Mouse (Mus musculus) bone marrow, adult 2 months (tissue): ENCODE measurements around the gene Plekhg5. TPM values are rescaled to one million over a fixed set of nuclear protein-coding genes. Genes with fewer than 3 reads are reported as not detected.

ENCODE experiments used
- H3K27ac ChIP-seq: fragments of 200-500 bp; 2 replicates; pipeline ENCODE4 v1.5.1; 2012; ENCODE audit warnings: low read depth, mild to moderate bottlenecking, control low read depth, inconsistent platforms, low read length; ENCODE audit not compliant: control insufficient read depth, poor library complexity, insufficient read depth
- H3K4me1 ChIP-seq: fragments of 200-500 bp; 2 replicates; pipeline ENCODE4 v1.6.1; 2011; ENCODE audit warnings: low read length; ENCODE audit not compliant: control insufficient read depth, insufficient read depth
- H3K4me3 ChIP-seq: fragments of 200-500 bp; replicated peaks from 2 replicates; pipeline ENCODE3; 2011; ENCODE audit warnings: mild to moderate bottlenecking, low read depth, low read length, control low read depth; ENCODE audit not compliant: control insufficient read depth
- CTCF ChIP-seq: fragments of 200-500 bp; IDR thresholded peaks from 2 replicates; pipeline ENCODE4 v1.5.1; 2011; ENCODE audit warnings: low read length, control low read depth; ENCODE audit not compliant: control insufficient read depth, insufficient read depth
- POLR2A ChIP-seq: fragments of 200-500 bp; IDR thresholded peaks from 2 replicates; pipeline ENCODE4 v1.6.1; 2011; ENCODE audit warnings: low read depth, mild to moderate bottlenecking, control low read depth, low read length, borderline replicate concordance; ENCODE audit not compliant: control insufficient read depth
- WGBS: fragments of 180-500 bp; shearing (Covaris S2); methylation state at CpG from one replicate; pipeline ENCODE4 v1.1.7; 2018; 5-methylcytosine and 5-hydroxymethylcytosine counted together
- polyA plus RNA-seq: library from polyadenylated mRNA; stranded (reverse); fragments of >200 nt; gene quantifications from 2 replicates; pipeline ENCODE4 v1.2.4, GENCODE M21; 2011; ENCODE audit warnings: low replicate concordance; ENCODE audit not compliant: missing spikeins, insufficient read depth, insufficient read length

Gene Plekhg5
- polyA plus RNA-seq, 1 experiment, result 6.6 TPM

DNA sequence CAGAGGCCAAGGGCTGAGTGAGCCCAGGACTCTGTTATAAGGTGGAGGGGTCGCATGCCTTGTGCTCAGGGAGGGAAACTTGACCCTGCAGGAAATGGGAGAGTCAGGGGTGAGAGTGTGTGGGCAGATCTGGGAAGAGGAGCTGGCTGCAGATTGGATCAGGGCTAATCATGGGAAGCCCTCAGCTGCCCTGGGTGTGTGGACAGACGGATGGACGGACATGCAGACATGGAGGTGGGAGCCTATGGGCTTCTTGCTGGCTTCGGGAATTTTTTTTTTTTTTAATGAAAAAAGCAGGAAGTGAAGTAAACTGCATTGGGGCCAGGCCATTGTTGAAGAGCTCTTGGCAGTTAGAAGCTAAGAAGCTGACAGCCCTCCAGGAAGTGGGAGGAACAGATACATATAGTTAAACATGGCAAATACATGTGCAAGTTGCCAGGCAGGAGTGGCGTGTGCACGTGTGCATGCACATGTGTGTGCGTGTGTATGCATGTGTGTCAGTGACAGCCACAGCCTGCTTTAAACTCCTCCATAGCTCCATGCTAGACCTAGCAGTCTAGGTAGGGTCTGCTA is 28.9 kb downstream of the Plekhg5 start:
- no peak overlapping the region for H3K4me3 ChIP-seq
- no peaks in the 10 kb centered on the region; the same call in none of the 2 replicates for H3K4me1 ChIP-seq
- 35% methylated on average over 7 of the region's 7 CpGs for WGBS
- H3K27ac ChIP-seq, result no peak overlapping the region
- TF ChIP-seq CTCF (no peak), POLR2A (no peak)

DNA sequence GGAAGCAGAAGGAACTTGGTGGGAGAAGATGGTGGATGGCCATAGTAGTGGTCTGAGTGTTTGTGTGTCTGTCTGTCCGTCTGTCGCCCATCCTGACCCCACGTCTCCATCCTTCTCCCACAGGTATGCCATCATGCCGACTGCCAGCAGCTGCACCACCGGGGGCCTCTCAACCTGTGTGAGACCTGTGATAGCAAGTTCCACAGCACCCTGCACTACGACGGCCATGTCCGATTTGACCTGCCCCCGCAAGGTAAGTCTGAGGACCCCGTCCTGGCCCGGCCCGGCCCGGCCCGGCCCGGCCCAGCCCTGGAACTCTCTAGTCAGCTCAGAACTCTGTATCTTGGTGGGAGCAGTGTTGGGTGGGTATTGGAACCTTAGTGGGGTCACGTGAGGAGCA is 29.6 kb downstream of the Plekhg5 start:
- Histone ChIP-seq H3K4me3 (no peak overlapping the region), H3K27ac (no peak overlapping the region), H3K4me1 (no peaks in the 10 kb centered on the region; the same call in 1 of the 2 replicates)
- TF ChIP-seq CTCF, result no peak
- TF ChIP-seq POLR2A, result no peak
- WGBS, result 90% methylated on average over 16 of the region's 16 CpGs

DNA sequence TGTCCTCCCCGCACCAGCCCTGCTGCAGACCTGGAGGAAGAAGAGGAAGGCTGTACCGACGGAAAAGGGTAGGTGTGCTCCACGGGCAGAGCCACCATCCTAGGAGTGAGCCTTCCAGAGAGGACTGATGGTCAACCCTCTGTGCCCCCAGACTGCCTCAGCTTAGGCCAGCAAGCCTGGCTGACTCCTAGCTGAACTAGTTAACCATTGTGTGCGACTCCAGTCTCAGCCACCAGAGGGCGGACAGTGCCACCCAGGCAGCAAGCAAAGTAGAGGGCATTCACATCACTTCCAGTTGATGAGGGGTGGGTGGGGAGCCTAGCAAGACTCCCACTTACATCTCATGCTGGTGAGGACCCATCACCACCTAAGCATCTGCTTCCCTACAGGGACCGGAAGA is 30.7 kb downstream of the Plekhg5 start:
- H3K27ac ChIP-seq, result no peak overlapping the region
- WGBS, result 54% methylated on average over 7 of the region's 7 CpGs
- TF ChIP-seq CTCF (peak; percentile 94), POLR2A (no peak)
- no peak overlapping the region for H3K4me3 ChIP-seq
- no peaks in the 10 kb centered on the region; the same call in none of the 2 replicates for H3K4me1 ChIP-seq

DNA sequence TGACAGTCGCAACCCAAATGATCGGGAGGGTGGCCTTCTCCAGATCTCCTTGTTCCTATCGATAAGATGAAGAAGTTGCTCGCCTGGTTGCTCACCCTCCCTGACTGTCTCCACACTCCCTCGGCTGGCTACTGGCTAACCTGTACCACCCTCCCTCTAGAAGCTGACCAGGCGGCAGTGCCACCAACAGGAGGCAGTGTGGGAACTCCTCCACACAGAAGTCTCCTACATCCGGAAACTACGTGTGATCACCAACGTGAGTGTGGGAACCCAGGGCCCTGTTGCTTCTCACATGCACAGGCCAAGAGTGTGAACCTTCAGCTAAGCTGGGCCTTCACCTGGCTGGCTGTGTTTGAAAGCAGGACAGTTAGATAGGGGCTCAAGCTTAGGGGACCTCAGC is 34.4 kb downstream of the Plekhg5 start:
- no peak overlapping the region for H3K27ac ChIP-seq
- 89% methylated on average over 9 of the region's 9 CpGs for WGBS
- H3K4me1 ChIP-seq, result no peaks in the 10 kb centered on the region; the same call in none of the 2 replicates
- H3K4me3 ChIP-seq, result no peak overlapping the region
- no peak for TF ChIP-seq CTCF
- no peak for TF ChIP-seq POLR2A

DNA sequence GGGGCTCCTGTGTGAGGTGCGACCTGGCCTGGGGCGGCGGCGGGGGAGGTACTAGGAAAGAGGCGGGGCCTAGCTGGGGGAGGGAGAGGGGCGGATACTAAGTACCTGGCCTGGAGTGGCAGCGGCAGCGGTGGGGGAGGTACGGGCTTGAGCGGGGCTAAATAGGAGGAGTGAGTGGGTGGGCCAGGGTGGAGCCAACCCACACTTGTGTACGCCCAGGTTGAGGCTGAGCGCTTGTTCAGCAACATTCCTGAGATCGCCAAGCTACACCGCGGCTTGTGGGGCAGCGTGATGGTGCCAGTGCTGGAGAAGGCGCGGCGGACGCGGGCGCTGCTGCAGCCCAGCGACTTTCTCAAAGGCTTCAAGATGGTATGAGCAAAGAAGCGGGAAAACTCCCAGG is 35.2 kb downstream of the Plekhg5 start:
- WGBS, result 80% methylated on average over 24 of the region's 24 CpGs
- TF ChIP-seq CTCF, result no peak
- TF ChIP-seq POLR2A, result no peak
- peak overlapping the region; percentile 8 for H3K4me3 ChIP-seq
- no peak overlapping the region for H3K27ac ChIP-seq
- no peaks in the 10 kb centered on the region; the same call in none of the 2 replicates for H3K4me1 ChIP-seq

DNA sequence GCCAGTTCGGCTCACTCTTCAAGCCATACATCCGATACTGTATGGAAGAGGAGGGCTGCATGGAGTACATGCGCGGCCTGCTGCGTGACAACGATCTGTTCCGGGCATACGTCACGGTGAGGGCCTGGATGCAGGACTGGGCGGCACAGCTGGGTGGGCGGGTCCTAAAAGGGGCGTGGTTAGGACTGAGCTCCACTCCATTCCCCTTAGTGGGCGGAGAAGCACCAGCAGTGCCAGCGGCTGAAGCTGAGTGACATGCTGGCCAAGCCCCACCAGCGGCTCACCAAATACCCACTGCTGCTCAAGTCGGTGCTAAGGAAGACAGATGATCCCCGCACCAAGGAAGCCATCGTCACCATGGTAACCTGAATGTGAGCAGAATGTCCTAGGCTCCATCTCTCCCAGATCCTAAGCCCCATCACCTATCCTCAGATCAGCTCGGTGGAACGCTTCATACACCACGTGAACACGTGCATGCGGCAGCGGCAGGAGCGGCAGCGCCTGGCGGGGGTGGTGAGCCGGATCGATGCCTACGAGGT is 35.7 kb downstream of the Plekhg5 start:
- WGBS, result 93% methylated on average over 30 of the region's 30 CpGs
- TF ChIP-seq POLR2A (no peak), CTCF (no peak)
- no peak overlapping the region for H3K27ac ChIP-seq
- H3K4me3 ChIP-seq, result no peak overlapping the region
- no peaks in the 10 kb centered on the region; the same call in none of the 2 replicates for H3K4me1 ChIP-seq

- no peaks in the 10 kb centered on the region; the same call in none of the 2 replicates for H3K4me1 ChIP-seq
- no peak overlapping the region for H3K4me3 ChIP-seq
- 93% methylated on average over 5 of the region's 5 CpGs for WGBS
- no peak for TF ChIP-seq CTCF
- no peak for TF ChIP-seq POLR2A
- H3K27ac ChIP-seq, result no peak overlapping the region
Measured at GRCm38 (mm10) chr4:152108673-152109072, 36.4 kb downstream of the Plekhg5 start.

DNA sequence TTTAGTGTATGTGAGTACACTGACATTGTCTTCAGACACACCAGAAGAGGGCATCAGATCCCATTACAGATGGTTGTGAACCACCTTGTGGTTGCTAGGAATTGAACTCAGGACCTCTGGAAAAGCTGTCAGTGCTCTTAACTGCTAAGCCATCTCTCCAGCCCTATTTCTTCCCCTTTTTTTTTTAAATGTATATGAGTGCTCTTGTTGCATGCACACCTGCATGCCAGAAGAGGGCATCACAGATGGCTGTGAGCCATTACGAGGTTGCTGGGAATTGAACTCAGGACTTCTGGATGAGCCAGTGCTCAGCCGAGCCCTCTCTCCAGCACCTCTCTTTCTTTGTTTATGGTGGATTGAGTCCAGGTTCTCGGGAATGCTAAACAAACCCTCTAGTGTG is 37.2 kb downstream of the Plekhg5 start:
- 78% methylated on average over 3 of the region's 3 CpGs for WGBS
- no peaks in the 10 kb centered on the region; the same call in none of the 2 replicates for H3K4me1 ChIP-seq
- H3K4me3 ChIP-seq, result no peak overlapping the region
- no peak overlapping the region for H3K27ac ChIP-seq
- no peak for TF ChIP-seq CTCF
- TF ChIP-seq POLR2A, result no peak
